Mouse (Mus musculus): ENCODE results near the gene Engase.
A peak's percentile ranks its signal among the peaks of the same experiment; 100 is the strongest.

Gene Engase

GRCm38 (mm10) chr11:118476396-118477373 is at the start of gene Engase:
Gene Engase (plus strand): TSS chr11:118476829.
- DNase-seq = peak; percentile 97

DNA sequence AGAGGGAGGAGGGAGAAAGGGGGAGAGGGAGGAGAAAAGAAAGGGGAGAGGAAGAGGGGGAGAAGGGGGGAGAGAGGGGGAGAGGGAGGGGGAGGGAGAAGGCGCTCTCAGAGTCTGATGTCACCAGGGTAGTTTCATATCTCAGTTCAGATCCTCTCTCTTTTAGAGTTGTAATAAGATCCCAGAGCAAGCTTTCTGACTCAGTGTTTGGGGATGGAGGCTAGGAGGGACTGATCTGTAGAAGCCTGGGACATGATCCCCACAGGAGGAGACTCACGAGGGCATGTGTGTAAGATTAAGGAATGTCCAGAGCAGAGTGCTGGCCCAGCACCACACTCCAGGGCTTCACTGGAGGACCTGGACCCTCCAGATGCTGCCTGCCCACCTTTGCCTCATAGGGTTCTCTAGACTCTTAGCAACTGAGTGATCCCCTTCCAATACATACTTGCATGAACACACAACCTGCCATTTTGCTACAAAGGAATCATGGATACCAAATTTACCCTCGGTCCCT is 49.3 kb upstream of the Engase start:
- no peak for DNase-seq

DNA sequence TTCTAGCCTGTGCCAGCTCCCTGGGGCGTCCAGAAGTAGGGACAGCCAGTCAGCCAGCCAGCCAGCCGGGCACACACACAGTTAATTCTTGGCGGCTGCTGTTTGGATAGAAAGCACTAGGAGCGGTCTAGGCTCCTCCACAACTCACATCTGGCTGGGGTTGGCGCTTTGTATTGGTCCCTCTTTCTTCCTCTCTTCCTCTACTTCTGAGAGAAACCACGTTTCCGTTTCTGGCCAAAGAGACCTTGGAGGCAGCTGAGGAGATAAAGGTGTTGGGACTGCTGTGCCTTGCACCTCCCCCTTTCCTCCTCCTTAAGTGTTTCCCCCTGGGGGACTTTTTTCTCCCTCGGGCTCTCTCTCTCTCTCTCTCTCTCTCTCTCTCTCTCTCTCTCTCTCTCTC is 48.6 kb upstream of the Engase start, which contains the start of gene C1qtnf1:
Gene C1qtnf1, plus strand, starts transcription at position 218 of the 400 bp plus-strand sequence.
- no peak for DNase-seq

DNA sequence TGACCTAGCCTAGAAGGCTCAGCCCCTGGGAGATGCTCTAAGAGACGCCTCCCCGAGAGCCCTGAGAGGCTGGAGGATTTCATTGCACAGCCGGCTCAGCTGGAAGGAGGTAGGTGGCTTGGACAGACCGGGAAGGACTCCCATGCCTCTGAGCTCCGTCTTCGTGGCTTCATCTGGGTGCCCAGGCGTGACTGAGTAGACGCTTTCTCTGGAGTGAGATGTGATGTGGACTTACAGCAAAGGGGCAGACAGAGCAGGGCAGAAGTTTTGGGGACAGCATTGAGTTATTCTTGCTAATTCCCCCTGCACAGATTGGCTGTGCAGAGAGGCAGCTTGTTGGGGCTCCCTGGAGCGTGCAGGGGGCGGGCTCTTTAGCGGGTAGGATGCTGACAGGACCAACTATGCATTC is 48.2 kb upstream of the Engase start:
- DNase-seq = no peak

DNA sequence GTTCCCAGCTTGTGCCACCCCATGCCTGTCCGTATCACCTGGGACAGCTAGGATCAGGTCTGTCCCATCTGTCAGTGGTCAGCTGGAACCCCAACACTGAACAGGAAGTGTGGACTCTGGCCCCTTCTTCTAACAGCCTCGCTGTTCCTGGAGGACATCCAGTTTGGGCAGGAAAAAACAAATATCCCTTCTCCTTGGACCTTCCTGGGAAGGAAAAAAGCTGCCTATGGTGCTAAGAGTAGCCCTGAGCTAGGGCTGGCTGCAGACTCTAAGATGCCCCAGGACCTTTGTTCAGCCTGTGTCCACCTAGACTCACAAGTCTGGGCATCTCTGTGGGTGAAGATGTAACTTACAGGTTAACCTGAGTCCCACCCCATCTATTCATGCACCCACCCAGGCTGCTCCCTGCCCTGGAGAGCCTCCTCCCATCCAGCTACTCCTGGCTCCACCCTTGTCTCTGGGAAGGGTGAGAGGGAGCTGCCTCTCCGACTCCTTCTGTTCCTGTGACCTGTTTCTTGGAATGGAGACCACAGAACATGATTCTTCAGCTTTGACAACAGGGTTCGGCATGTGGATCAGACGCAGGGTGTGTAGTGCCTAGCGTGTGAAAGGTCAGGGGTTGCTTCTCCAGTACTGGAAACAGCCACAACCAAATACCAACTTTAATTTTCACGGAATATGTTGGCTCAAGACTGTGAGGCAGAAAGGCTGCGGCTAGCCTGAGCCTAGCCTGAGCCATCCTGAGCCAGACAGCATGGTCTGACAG is 47.5 kb upstream of the Engase start:
- DNase-seq = no peak

DNA sequence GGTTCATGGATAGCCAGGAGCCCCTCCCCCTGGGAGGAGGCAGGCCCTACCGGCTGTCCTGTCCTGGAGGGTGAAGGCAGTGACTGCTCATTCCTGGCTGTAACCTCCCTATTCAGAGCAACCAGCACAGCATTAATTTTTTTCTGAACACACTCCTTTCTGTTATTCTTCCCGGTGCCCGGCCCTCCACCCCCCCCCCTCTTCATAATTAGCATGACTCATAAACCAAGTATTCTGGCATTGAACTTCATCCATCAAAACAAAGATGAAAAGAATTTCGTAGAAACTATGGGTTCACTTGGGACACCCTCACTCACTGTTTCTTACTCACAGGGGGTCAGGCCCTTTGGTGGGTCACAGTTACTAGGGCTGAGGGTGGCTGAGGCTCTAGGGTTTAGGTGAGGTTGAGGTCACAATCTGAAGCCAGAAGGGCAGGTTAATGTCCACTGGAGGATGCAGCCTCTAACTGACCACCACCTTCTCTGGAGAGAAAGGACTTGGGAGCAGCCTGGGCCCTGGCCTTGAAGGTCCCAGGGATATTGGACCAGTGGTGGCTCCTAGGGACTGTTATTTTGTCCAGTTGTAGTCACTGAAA is 46.2 kb upstream of the Engase start:
- DNase-seq = no peak

DNA sequence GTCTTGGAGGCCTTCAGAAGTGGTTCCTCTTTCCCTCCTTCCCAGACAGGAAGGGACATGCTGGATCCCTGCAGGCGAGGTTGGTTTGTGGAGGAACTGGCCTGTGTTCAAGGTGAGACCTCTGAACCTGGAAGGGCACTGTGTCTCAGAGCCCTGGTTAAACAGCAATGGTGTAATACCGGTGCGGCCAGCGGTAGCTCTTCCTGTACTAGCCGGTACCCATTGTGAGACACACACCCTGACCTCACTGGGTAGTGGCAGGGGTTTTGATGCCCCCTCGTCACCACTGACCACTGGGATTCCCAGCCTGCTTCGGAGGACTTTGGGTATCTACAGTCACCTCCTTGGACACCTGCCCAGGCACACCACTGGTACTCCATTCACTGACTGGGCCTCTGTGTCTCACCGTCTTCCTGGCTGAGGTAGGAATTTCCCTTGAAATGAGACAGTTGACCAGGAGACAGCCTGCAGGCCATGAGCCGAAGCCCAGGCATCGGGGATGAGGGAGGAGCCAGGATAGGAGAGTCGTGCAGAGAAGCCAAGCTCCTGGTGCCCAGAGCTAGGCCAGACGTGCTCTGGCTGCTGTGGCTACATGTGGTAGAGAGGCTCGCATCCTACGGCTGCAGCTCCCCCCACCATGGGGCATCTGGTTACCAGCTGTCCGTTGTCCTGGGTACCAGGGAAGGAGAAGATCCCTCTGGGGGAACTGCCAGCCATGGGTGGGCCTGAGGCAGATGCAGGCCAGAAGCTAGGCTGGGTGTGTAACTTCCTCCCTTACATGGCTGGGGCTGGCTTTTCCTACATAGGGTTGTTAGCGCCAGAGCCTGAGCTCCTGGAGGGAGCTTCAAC is 45.3 kb upstream of the Engase start:
- no peak for DNase-seq

DNA sequence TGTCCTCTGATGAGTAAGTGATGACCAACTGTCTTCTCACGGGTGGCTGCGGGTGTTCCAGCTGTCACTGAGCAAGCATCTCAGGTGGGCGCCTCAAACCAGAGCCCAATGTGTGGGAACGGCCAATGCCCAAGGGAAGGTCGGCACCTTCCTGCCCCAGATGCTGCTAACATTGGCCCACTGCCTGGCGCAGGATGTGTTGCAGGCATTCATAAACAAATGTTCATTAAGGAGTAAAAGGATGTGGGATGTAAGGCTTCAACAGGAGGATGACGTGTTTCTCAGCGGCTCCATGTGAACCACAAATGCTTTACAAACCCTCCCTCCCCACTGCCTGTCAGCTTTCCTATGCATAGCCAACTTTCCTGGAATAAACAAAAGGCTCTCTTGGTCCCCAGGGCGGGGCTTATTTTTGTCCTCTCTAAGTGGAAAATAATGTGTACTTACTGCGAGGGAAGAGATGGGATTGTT is 43.2 kb upstream of the Engase start:
- DNase-seq = no peak

DNA sequence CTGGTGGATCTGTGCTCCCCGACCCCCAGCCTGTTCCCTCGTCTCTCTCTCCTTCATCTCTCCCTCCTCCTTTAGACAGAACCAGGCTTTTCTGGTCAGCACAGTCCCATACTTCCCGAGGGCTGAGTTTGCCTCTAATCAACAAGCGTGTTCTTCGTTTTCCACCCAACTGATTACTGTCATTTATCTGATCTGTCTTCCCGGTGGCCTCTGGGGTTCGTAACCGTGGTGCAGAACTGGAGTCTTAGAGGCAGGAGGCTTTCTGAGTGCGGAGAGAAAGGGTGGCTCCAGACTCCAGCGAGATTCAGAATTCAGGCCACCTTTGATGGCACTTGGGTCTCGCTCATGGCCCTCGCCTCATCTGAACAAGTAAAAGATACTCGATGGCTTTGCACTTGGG is 42.5 kb upstream of the Engase start:
- no peak for DNase-seq

GRCm38 (mm10) chr11:118436471-118436935 is 40.1 kb upstream of the Engase start:
- DNase-seq = no peak

DNA sequence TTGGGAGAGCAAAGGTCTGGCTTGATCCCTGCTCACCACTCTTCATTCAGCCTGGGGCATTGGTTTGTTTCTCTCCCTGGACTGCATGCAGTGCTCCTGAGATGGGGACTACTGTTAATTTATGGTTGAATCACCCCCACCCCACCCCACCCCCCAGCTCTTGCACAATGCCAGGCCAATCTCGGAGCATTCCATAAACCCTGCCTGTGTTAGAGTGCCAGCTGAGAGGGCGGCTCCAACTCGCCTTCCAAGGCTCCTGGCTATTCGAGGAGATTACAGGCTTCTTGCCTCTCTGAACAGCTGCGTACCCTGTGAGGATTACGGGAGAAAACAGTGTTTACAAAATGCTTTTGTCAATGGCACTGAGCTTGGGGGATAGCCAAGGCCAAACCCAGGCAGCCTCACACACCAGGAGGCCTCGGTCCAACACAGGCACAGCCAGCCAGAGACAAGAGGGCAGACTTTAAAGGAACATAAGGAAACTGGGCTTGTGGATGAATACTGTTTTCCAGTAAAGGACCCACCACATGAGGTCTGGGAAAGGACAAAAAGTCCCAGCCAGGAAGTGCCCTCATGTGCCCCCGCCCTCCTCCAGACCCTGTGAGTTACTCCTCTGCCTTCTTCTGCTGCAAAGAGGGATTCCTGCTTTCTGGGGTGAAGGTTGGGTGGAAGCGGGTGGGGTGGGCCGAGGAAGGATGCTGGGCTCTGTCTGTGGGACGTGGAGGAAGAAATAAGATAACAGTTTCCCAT is 37.8 kb upstream of the Engase start:
- DNase-seq = no peak

GRCm38 (mm10) chr11:118442691-118443090 is 33.9 kb upstream of the Engase start:
- DNase-seq = no peak

GRCm38 (mm10) chr11:118443201-118443970 is 33.2 kb upstream of the Engase start:
- DNase-seq = no peak

DNA sequence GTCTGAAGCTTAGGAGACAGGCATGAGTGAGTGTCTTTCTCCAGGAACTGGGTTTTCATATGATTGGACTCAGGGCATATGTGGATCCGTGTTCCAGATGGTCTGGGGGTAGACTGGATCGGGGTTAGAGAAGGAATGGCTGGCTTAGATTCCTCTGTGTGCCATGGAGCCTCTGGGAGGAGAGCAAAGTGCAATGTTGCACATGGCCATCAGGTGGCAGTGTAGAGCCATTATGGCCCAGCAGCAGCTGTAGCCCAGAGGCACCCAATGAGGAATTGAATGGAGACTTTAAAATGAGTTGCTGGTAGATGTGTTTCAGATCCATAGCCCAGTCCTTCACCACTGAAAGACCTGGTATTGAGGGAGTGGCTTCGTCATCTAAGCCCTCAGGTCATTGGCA is 30.8 kb upstream of the Engase start:
- peak; percentile 62 for DNase-seq

DNA sequence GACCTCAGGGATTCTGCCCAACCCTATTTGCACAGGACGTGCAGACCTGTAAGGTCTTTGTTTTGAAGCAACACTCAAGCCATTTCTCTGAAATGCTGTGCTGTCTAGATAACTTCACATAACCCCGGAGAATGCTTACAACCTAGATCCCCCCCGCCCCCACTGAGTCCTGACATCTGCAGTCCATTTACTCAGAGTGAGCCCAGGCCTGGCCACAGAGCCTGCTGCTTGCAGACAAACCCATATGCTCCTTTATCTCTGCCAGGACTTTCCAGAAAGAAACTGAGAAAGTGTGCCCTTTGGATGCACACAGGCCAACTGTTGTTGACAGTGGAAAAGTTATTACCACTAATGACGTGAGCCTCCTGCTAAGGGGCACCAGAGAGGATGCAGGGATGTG is 29.3 kb upstream of the Engase start:
- DNase-seq = no peak

DNA sequence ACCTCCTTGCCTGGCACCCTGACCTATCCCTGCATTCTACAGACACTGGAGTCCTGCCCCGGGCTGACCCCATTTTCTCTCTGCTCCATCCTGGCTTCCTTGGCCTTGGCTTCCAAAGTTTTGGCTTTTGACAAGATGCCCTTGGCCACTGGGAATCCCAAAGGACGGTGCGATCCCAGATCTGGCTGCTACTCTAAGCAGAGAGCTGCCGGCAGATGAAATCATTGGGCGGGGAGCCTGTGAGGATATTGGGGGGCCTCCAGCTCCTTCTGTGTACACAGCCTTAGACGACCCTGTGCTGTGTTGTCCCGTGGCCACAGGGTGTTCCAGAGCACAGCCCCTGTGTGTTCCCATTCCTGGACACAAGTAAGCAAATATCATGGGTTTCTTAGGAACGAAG is 28.2 kb upstream of the Engase start:
- no peak for DNase-seq

- DNase-seq = no peak
Measured at GRCm38 (mm10) chr11:118451211-118451610, 25.4 kb upstream of the Engase start.

GRCm38 (mm10) chr11:118452955-118453354 is 23.7 kb upstream of the Engase start:
- no peak for DNase-seq

GRCm38 (mm10) chr11:118453886-118454671 is 22.6 kb upstream of the Engase start:
- no peak for DNase-seq

DNA sequence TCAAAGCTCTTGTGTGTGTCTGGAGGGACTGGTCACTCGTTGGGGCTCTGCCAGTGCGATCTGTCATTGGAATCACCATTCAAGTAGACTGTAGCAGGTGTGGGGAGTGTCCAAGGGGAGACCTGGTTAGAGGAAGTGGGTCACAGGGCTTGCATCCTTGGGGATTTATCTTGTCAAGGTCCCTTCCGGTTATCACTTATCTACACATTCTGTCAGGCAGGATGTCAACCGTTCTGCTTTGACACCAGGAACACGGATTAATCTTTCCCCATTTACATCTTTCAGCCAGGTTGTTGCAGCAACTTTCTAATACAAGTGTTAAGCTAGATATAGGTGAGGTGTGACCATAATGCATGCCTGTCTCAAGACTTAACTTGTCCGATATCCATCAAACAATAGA is 20.8 kb upstream of the Engase start:
- no peak for DNase-seq
